Mouse (Mus musculus) central nervous system, embryonic 11.5 days (tissue): ENCODE results near the gene Rsph4a. TPM values are rescaled to one million over a fixed set of nuclear protein-coding genes. Genes with fewer than 3 reads are reported as not detected.

Experiments used
- polyA plus RNA-seq: library from polyadenylated mRNA; depleted of rRNA; stranded (reverse); fragments of >200 nt; gene quantifications from 2 replicates; pipeline ENCODE4 v1.2.3, GENCODE M21; 2012; rRNA removed

The Rsph4a gene
- polyA plus RNA-seq: 0.15 and 0.30 TPM in 2 replicates

GRCm38 (mm10) chr10:33904530-33905481 lies at the start of gene Rsph4a:
Gene Rsph4a (plus strand): TSS chr10:33905111.

GRCm38 (mm10) chr10:33857421-33857820 lies 47.5 kb upstream of the Rsph4a start, which contains the start of gene Sult3a1:
Gene Sult3a1 (plus strand): TSS chr10:33857721.

GRCm38 (mm10) chr10:33950803-33951583 lies 46.1 kb downstream of the Rsph4a start, which contains the start of gene Zup1:
Gene Zup1 (minus strand): TSS chr10:33951269.

Other genes starting within 250 kb of the Rsph4a start
- not detected in 2 replicates for gene Sult3a2, start 118.4 kb upstream of the Rsph4a start, polyA plus RNA-seq
- not detected in 2 replicates for gene Sult3a1, start 47.4 kb upstream of the Rsph4a start, polyA plus RNA-seq
- 12.6 and 17.9 TPM in 2 replicates for gene Zup1, start 46.2 kb downstream of the Rsph4a start, polyA plus RNA-seq
- 99.2 and 166 TPM in 2 replicates for gene Rwdd1, start 114.5 kb downstream of the Rsph4a start, polyA plus RNA-seq
- gene Trappc3l, start 132.5 kb downstream of the Rsph4a start, polyA plus RNA-seq: not detected in 2 replicates
- not detected in 2 replicates for gene Calhm4, start 139.2 kb downstream of the Rsph4a start, polyA plus RNA-seq
- 0.13 and 0.15 TPM in 2 replicates for gene Calhm5, start 191.4 kb downstream of the Rsph4a start, polyA plus RNA-seq
- 0.14 and 0.50 TPM in 2 replicates for gene Calhm6, start 222.9 kb downstream of the Rsph4a start, polyA plus RNA-seq